Mouse (Mus musculus): ENCODE data around the gene Fignl2.

DNA sequence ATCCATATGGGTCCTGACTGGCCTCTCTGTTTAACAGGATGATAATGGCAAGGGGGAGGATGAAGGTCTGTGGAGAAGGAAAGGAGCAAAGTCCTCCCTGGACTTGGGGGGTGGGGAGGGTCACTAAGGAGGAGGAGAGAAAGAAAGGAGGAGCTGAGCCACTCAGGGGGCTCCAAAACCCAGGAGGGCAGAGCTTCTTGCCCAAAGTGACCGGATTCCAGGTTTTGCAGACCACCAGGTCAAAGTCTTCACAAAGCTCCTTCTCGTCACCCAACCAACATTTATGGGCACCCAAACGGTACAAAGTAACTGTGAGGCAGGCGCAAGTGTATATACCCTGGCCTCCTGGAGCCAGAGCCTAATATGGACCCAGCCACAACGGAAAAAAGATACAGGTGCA lies 2.7 kb downstream of the Fignl2 start:
- TF ChIP-seq CTCF (IDR thresholded peaks at IDR 0.05; ENCODE audit: borderline replicate concordance, insufficient read depth, low read depth, low read length) (no peak), POLR2A (IDR thresholded peaks at IDR 0.05; ENCODE audit: borderline replicate concordance, insufficient read depth, low read length) (no peak)

All from cerebellum, adult 2 months (tissue).